Mouse (Mus musculus): ENCODE data around the gene Fam24a. TPM values are rescaled to one million over a fixed set of nuclear protein-coding genes. Genes with fewer than 3 reads are reported as not detected.

The Fam24a gene
- polyA plus RNA-seq, 1 experiment from 2014 or later, result not detected

DNA sequence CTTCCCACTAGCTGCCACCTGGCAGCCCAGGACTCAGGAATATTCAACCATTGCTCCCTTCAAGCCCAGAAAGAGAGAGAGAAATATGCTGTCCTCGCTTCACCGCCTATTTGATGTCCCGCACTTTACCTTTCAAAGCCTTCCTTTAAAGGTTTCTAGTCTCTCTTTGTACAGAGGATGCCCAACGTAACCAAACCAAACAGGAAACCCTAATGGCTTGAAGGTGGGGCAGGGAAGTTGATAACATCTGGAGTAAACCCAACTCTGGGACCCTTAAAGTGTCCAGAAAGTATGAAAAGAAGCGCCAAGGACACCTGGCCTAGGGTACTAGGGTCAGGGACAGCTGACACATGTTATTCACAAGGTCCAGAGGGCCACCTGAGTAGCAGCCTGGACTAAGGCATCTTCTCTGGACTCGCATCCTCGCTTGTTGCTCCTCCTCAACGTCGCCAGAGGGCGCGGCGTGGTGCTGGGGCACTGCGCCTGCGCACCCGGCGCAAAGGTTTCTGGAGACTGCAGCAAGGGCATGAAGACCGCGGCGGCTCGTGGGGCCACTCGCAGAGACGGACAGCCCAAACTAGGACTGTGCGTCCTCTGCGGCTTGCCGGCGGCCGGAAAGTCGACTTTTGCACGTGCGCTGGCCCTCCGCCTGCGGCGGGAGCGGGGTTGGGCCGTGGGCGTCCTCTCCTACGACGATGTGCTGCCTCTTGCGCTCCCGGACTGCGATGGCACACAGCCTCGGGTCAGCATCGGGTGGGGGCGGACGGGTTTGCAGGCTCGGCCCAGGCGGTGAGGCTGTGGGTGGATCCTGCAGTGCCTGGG, 37.2 kb downstream of the Fam24a start, which contains the start of gene Pstk:
Gene Pstk (plus strand): TSS at position 494 of the 822 bp plus-strand sequence.
- Histone ChIP-seq H3K36me3 (ENCODE audit: control insufficient read depth, insufficient read depth, low read length) (0 out of 2 replicates have a peak, but pooled peaks cover 2% of the 10 kb centered on the region), H3K9ac (ENCODE audit: low read depth, low read length) (peak within 1 kb of the TSS; percentile 86), H3K9me3 (ENCODE audit: control insufficient read depth, low read length) (no peaks in the 10 kb centered on the region), H3K4me2 (peak within 1 kb of the TSS; percentile 82), H3K4me1 (replicated peaks; ENCODE audit: control insufficient read depth, insufficient read depth, low read length) (0 out of 2 replicates have a peak, but pooled peaks cover 7% of the 10 kb centered on the region), H3K27me3 (replicated peaks; ENCODE audit: control insufficient read depth, insufficient read depth, low read length) (no peaks in the 10 kb centered on the region), H3K4me3 (ENCODE audit: low read depth, low read length) (peak within 1 kb of the TSS; percentile 80), H3K27ac (ENCODE audit: low read depth, low read length) (peak within 1 kb of the TSS; percentile 93)
- peak; percentile 94 for ATAC-seq (replicated peaks; ENCODE audit: low FRiP score)
- DNase-seq (ENCODE audit: low spot score), result peak; percentile 90
- WGBS, result 3% methylated on average over 47 of the region's 47 CpGs

DNA sequence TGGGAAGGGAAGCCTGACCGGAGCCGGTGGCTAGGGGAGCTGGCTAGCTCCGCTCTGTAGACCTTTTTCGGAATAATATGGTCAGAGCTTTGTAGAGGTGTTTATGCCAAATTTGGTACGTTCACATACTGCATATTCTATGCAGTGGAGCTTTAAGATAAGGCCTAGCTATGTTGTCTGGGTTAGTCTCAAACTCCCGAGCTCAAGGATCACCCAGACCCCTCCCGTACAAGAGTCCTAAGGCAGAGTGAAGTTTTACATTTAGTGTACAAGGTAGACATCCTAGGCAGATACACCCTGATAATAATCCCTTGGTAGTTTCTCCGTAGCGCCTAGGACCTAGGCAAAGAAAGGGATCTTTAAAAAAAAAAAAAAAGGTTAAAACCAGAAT, 37.8 kb downstream of the Fam24a start:
- no peaks in the 10 kb centered on the region for H3K27me3 ChIP-seq (replicated peaks; ENCODE audit: control insufficient read depth, insufficient read depth, low read length)
- H3K4me2 ChIP-seq, result peak overlapping the region; percentile 82
- ATAC-seq (replicated peaks; ENCODE audit: low FRiP score), result peak; percentile 71
- 0 out of 2 replicates have a peak, but pooled peaks cover 7% of the 10 kb centered on the region for H3K4me1 ChIP-seq (replicated peaks; ENCODE audit: control insufficient read depth, insufficient read depth, low read length)
- H3K9me3 ChIP-seq (ENCODE audit: control insufficient read depth, low read length), result no peaks in the 10 kb centered on the region
- peak overlapping the region; percentile 93 for H3K27ac ChIP-seq (ENCODE audit: low read depth, low read length)
- H3K9ac ChIP-seq (ENCODE audit: low read depth, low read length), result peak overlapping the region; percentile 86
- no peak for DNase-seq (ENCODE audit: low spot score)
- WGBS, result 4% methylated on average over 9 of the region's 9 CpGs
- H3K36me3 ChIP-seq (ENCODE audit: control insufficient read depth, insufficient read depth, low read length), result 0 out of 2 replicates have a peak, but pooled peaks cover 2% of the 10 kb centered on the region
- H3K4me3 ChIP-seq (ENCODE audit: low read depth, low read length), result peak overlapping the region; percentile 80

DNA sequence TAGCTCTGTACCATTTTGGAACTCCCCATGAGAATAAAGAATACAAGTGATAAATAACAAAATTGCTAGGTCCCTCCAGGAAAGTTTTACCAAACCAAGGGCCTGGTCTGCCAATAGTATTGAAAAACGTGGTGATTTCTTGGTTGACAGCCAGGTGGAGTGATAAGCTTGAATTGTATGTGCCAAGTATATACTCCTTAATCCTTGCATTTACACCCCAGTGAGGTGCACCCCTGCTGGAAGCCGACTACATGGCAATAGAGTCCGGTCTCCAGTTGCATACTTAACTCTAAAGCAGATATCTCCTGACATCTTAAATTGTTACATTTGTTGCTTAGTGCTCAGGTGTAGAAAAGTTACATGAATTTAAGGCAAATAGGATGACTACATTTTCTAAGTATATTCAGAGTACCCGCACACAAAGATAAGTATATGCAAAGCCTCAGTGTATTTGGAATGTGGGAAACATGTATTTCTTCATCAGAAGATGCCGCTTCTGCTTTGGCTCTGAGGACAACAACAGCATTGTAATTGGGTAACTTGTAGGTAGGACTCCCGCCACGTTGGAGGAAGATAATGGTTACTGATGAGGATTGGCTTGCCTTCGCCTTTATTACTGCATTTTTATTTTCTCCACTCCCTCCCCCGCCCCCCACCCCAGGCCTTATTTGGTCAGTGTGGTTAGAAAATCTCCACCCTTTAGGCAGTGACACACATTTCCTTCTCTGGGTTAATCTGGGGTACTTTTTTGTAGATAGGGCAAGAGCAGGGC, 38.4 kb downstream of the Fam24a start:
- no peaks in the 10 kb centered on the region for H3K9me3 ChIP-seq (ENCODE audit: control insufficient read depth, low read length)
- no peak for ATAC-seq (replicated peaks; ENCODE audit: low FRiP score)
- DNase-seq (ENCODE audit: low spot score), result no peak
- 0 out of 2 replicates have a peak, but pooled peaks cover 2% of the 10 kb centered on the region for H3K36me3 ChIP-seq (ENCODE audit: control insufficient read depth, insufficient read depth, low read length)
- H3K4me3 ChIP-seq (ENCODE audit: low read depth, low read length), result peak overlapping the region; percentile 80
- no peaks in the 10 kb centered on the region for H3K27me3 ChIP-seq (replicated peaks; ENCODE audit: control insufficient read depth, insufficient read depth, low read length)
- 49% methylated on average over 9 of the region's 9 CpGs for WGBS
- peak overlapping the region; percentile 82 for H3K4me2 ChIP-seq
- 0 out of 2 replicates have a peak, but pooled peaks cover 7% of the 10 kb centered on the region for H3K4me1 ChIP-seq (replicated peaks; ENCODE audit: control insufficient read depth, insufficient read depth, low read length)
- H3K9ac ChIP-seq (ENCODE audit: low read depth, low read length), result peak overlapping the region; percentile 86
- H3K27ac ChIP-seq (ENCODE audit: low read depth, low read length), result peak overlapping the region; percentile 93; the same call in 1 of the 2 replicates

Other genes starting within 250 kb of the Fam24a start
- not detected in 2 replicates for gene 4933402N03Rik, start 187.6 kb upstream of the Fam24a start, polyA plus RNA-seq (2014; fragmentation: Nextera tagmentation; extraction: Ambion mirVana)
- gene 5430419D17Rik, start 159.5 kb upstream of the Fam24a start, polyA plus RNA-seq (2014; fragmentation: Nextera tagmentation; extraction: Ambion mirVana), result not detected in 2 replicates
- not detected in 2 replicates for gene Cuzd1, start 11.6 kb upstream of the Fam24a start, polyA plus RNA-seq (2014; fragmentation: Nextera tagmentation; extraction: Ambion mirVana)
- 0.38 TPM in 1 of 2 replicates, not detected in the other for gene Fam24b, start 4.3 kb upstream of the Fam24a start, polyA plus RNA-seq (2014; fragmentation: Nextera tagmentation; extraction: Ambion mirVana)
- gene 2310057M21Rik, start 28.9 kb downstream of the Fam24a start, polyA plus RNA-seq (2014; fragmentation: Nextera tagmentation; extraction: Ambion mirVana), result 19.2 and 27.1 TPM in 2 replicates
- gene Pstk, start 37.3 kb downstream of the Fam24a start, polyA plus RNA-seq (2014; fragmentation: Nextera tagmentation; extraction: Ambion mirVana), result 48.8 and 55.9 TPM in 2 replicates
- 20.6 and 21.1 TPM in 2 replicates for gene Ikzf5, start 76.7 kb downstream of the Fam24a start, polyA plus RNA-seq (2014; fragmentation: Nextera tagmentation; extraction: Ambion mirVana)
- 50.8 and 54.8 TPM in 2 replicates for gene Acadsb, start 76.7 kb downstream of the Fam24a start, polyA plus RNA-seq (2014; fragmentation: Nextera tagmentation; extraction: Ambion mirVana)
- gene Hmx3, start 209.0 kb downstream of the Fam24a start, polyA plus RNA-seq (2014; fragmentation: Nextera tagmentation; extraction: Ambion mirVana), result not detected in 2 replicates
- not detected in 2 replicates for gene Hmx2, start 214.9 kb downstream of the Fam24a start, polyA plus RNA-seq (2014; fragmentation: Nextera tagmentation; extraction: Ambion mirVana)
- gene Bub3, start 226.4 kb downstream of the Fam24a start, polyA plus RNA-seq (2014; fragmentation: Nextera tagmentation; extraction: Ambion mirVana), result 192 and 201 TPM in 2 replicates

Data from liver, embryonic 11.5 days (tissue).